Mouse (Mus musculus) heart, embryonic 16.5 days (tissue): ENCODE data around the gene Mrps16. TPM values are rescaled to one million over a fixed set of nuclear protein-coding genes. Genes with fewer than 3 reads are reported as not detected.

Experiments used
- ATAC-seq: fragments of 200-750 bp; cut with Nextera tagmentation; replicated peaks from 2 replicates; pipeline ENCODE4 v1.8.0; 2017; ENCODE audit warnings: moderate number of reproducible peaks; ENCODE audit not compliant: insufficient read depth, low FRiP score; ENCODE audit errors: extremely low read depth
- H3K27ac ChIP-seq: fragments of 300-500 bp; sonication (generic); 2 replicates; pipeline ENCODE4 v1.5.1; 2014; ENCODE audit warnings: mild to moderate bottlenecking, low read length, control low read depth, moderate library complexity
- H3K27me3 ChIP-seq: fragments of 300-500 bp; sonication (generic); 2 replicates; pipeline ENCODE4 v1.6.1; 2014; ENCODE audit warnings: low read length, mixed read lengths; ENCODE audit not compliant: control insufficient read depth, insufficient read depth
- H3K36me3 ChIP-seq: fragments of 300-500 bp; sonication (generic); 2 replicates; pipeline ENCODE4 v1.6.1; 2014; ENCODE audit not compliant: control insufficient read depth, insufficient read depth
- H3K4me1 ChIP-seq: fragments of 300-500 bp; sonication (generic); 2 replicates; pipeline ENCODE4 v1.6.1; 2014; ENCODE audit warnings: low read length, mixed read lengths; ENCODE audit not compliant: control insufficient read depth, insufficient read depth
- H3K4me2 ChIP-seq: fragments of 300-500 bp; sonication (generic); 2 replicates; pipeline ENCODE4 v1.6.1; 2014; ENCODE audit warnings: low read depth, mild to moderate bottlenecking, control low read depth, low read length
- H3K4me3 ChIP-seq: fragments of 300-500 bp; sonication (generic); 2 replicates; pipeline ENCODE4 v1.5.1; 2014; ENCODE audit warnings: mild to moderate bottlenecking, control low read depth, low read length
- H3K9ac ChIP-seq: fragments of 300-500 bp; sonication (generic); 2 replicates; pipeline ENCODE4 v1.6.1; 2014; ENCODE audit warnings: low read length, control low read depth
- H3K9me3 ChIP-seq: fragments of 300-500 bp; sonication (generic); replicated peaks from 2 replicates; pipeline ENCODE4 v1.6.1; 2016; ENCODE audit warnings: low read length; ENCODE audit not compliant: control insufficient read depth
- WGBS: fragments of 180-500 bp; shearing (Covaris S2); extraction: QIAGEN DNeasy Blood & Tissue Kit; methylation state at CpG from one replicate; pipeline ENCODE4 v1.1.7; 2014; 5-methylcytosine and 5-hydroxymethylcytosine counted together
- polyA plus RNA-seq: library from polyadenylated mRNA; unstranded; fragments of >200 nt; fragmentation: Nextera tagmentation; extraction: Ambion mirVana; gene quantifications from 2 replicates; pipeline ENCODE4 v1.2.1, GENCODE M21; 2015

Gene Mrps16
- polyA plus RNA-seq, 1 experiment from 2014 or later = 93.5 TPM

GRCm38 (mm10) chr14:20345885-20346284 lies 47.5 kb downstream of the Mrps16 start:
- peaks cover 9% of the 10 kb centered on the region; the same call in 1 of the 2 replicates for H3K36me3 ChIP-seq
- H3K27me3 ChIP-seq = no peaks in the 10 kb centered on the region
- H3K27ac ChIP-seq = no peak overlapping the region
- H3K4me2 ChIP-seq = no peak overlapping the region
- peaks cover 9% of the 10 kb centered on the region; the same call in 1 of the 2 replicates for H3K4me1 ChIP-seq
- WGBS = 82% methylated on average over 9 of the region's 9 CpGs
- no peak overlapping the region for H3K4me3 ChIP-seq
- ATAC-seq = no peak
- H3K9me3 ChIP-seq = no peaks in the 10 kb centered on the region
- H3K9ac ChIP-seq = no peak overlapping the region

- no peaks in the 10 kb centered on the region for H3K27me3 ChIP-seq
These were observed 52.6 kb downstream of the Mrps16 start for GRCm38 (mm10) chr14:20340866-20341265.

GRCm38 (mm10) chr14:20340149-20340548 lies 53.3 kb downstream of the Mrps16 start:
- Histone ChIP-seq H3K27ac (no peak overlapping the region), H3K36me3 (peaks cover 36% of the 10 kb centered on the region), H3K4me1 (no peaks in the 10 kb centered on the region), H3K27me3 (no peaks in the 10 kb centered on the region), H3K9ac (no peak overlapping the region), H3K9me3 (0 out of 2 replicates have a peak, but pooled peaks cover 2% of the 10 kb centered on the region), H3K4me3 (no peak overlapping the region), H3K4me2 (no peak overlapping the region)
- WGBS = 86% methylated on average over 8 of the region's 8 CpGs
- ATAC-seq = no peak

More at GRCm38 (mm10) chr14:20340866-20341265, 52.6 kb downstream of the Mrps16 start:
- ATAC-seq = no peak
- Histone ChIP-seq H3K36me3 (peaks cover 33% of the 10 kb centered on the region), H3K4me2 (no peak overlapping the region), H3K9ac (no peak overlapping the region), H3K4me3 (no peak overlapping the region), H3K27ac (no peak overlapping the region), H3K4me1 (no peaks in the 10 kb centered on the region), H3K9me3 (0 out of 2 replicates have a peak, but pooled peaks cover 2% of the 10 kb centered on the region)
- 61% methylated on average over 7 of the region's 7 CpGs for WGBS

GRCm38 (mm10) chr14:20339415-20339814 lies 54.0 kb downstream of the Mrps16 start:
- Histone ChIP-seq H3K9ac (no peak overlapping the region), H3K4me3 (no peak overlapping the region), H3K4me1 (no peaks in the 10 kb centered on the region), H3K27me3 (no peaks in the 10 kb centered on the region), H3K9me3 (0 out of 2 replicates have a peak, but pooled peaks cover 2% of the 10 kb centered on the region), H3K36me3 (peaks cover 36% of the 10 kb centered on the region), H3K27ac (no peak overlapping the region), H3K4me2 (no peak overlapping the region)
- WGBS = 95% methylated on average over 5 of the region's 5 CpGs
- no peak for ATAC-seq

Other genes starting within 250 kb of the Mrps16 start
- 3.9 and 4.1 TPM in 2 replicates for gene Kcnk5, start 211.8 kb downstream of the Mrps16 start, polyA plus RNA-seq
- gene Kcnk16, start 124.4 kb downstream of the Mrps16 start, polyA plus RNA-seq = not detected in 2 replicates
- gene Nudt13, start 98.9 kb downstream of the Mrps16 start, polyA plus RNA-seq = 15.4 and 15.6 TPM in 2 replicates
- gene Ecd, start 45.5 kb downstream of the Mrps16 start, polyA plus RNA-seq = 34.9 and 35.8 TPM in 2 replicates
- 26.3 TPM in 2 replicates for gene Fam149b, start 45.5 kb downstream of the Mrps16 start, polyA plus RNA-seq
- gene Dnajc9, start 4.7 kb downstream of the Mrps16 start, polyA plus RNA-seq = 101 and 126 TPM in 2 replicates
- 0.45 and 0.61 TPM in 2 replicates for gene Cfap70, start 58.6 kb upstream of the Mrps16 start, polyA plus RNA-seq
- 45.8 and 51.5 TPM in 2 replicates for gene Anxa7, start 86.5 kb upstream of the Mrps16 start, polyA plus RNA-seq
- 0.25 and 0.60 TPM in 2 replicates for gene Mss51, start 103.3 kb upstream of the Mrps16 start, polyA plus RNA-seq
- 28.4 and 32.0 TPM in 2 replicates for gene Ppp3cb, start 152.9 kb upstream of the Mrps16 start, polyA plus RNA-seq
- gene Usp54, start 247.4 kb upstream of the Mrps16 start, polyA plus RNA-seq = 3.8 and 4.5 TPM in 2 replicates